Mouse (Mus musculus) myocyte (in vitro differentiated cells): ENCODE measurements around the gene Helz.

Source experiments
- CEBPB ChIP-seq: IDR thresholded peaks from 2 replicates; pipeline ENCODE4 v1.6.1; 2011; ENCODE audit warnings: mild to moderate bottlenecking, moderate library complexity; ENCODE audit not compliant: poor library complexity, insufficient read depth, severe bottlenecking
- E2F4 ChIP-seq: IDR thresholded peaks from one replicate; pipeline ENCODE4 v1.6.1; 2011; ENCODE audit warnings: mild to moderate bottlenecking, control low read depth, moderate library complexity; ENCODE audit not compliant: insufficient read depth
- MAX ChIP-seq: IDR thresholded peaks from one replicate; pipeline ENCODE4 v1.6.1; 2011; ENCODE audit warnings: low read depth, mild to moderate bottlenecking, control low read depth
- MYOG ChIP-seq, 3 experiments: IDR thresholded peaks; one replicate each; pipeline ENCODE4 v1.6.1; 2011; ENCODE audit warnings: control low read depth in 2 of 3, low read depth in 2 of 3, mild to moderate bottlenecking in 2 of 3; ENCODE audit not compliant: insufficient read length in 2 of 3, control insufficient read depth in 1 of 3, insufficient read depth in 1 of 3
- POLR2A ChIP-seq: IDR thresholded peaks from one replicate; pipeline ENCODE4 v1.6.1; 2011; ENCODE audit warnings: low read depth, mild to moderate bottlenecking, control low read depth, moderate library complexity; ENCODE audit not compliant: insufficient read length
- POLR2AphosphoS2 ChIP-seq: IDR thresholded peaks from one replicate; pipeline ENCODE4 v1.6.1; 2011; ENCODE audit warnings: low read depth, control low read depth; ENCODE audit not compliant: insufficient read length
- REST ChIP-seq: IDR thresholded peaks from one replicate; pipeline ENCODE4 v1.6.1; 2011; ENCODE audit warnings: mild to moderate bottlenecking, control low read depth, moderate library complexity; ENCODE audit not compliant: insufficient read depth, insufficient read length
- TCF12 ChIP-seq: IDR thresholded peaks from one replicate; pipeline ENCODE4 v1.6.1; 2011; ENCODE audit warnings: mild to moderate bottlenecking, control low read depth; ENCODE audit not compliant: poor library complexity, insufficient read depth, severe bottlenecking
- USF1 ChIP-seq: IDR thresholded peaks from one replicate; pipeline ENCODE4 v1.6.1; 2011; ENCODE audit warnings: low read depth, mild to moderate bottlenecking, control low read depth, moderate library complexity

DNA sequence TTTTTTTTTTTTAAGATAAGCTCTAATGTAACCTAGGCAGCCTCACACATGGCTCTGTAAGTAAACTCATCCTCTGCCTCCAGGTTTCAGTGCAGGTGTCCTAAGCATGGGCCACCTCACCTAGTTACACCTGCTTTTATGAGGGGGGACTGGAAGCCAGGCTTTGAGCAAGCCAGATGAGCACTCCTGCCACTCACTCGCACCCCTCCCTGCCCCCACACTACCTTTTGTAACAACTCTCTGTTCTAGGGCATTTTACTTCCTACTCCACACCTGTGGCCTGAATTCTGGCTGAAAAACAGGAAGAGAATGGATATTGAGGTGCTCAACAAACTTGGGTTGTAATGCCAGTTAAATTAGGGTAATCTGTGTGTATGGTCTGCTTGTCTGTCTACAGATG lies 22.8 kb upstream of the Helz start:
- TF ChIP-seq TCF12: no peak
- no peak for TF ChIP-seq USF1
- no peak for TF ChIP-seq POLR2A
- TF ChIP-seq REST: no peak
- no peak for TF ChIP-seq E2F4
- no peak for TF ChIP-seq MYOG (IDR thresholded peaks at IDR 0.05; ENCODE audit: control insufficient read depth in 1 of 3, insufficient read depth in 1 of 3, insufficient read length in 2 of 3, low read depth in 2 of 3)
- no peak for TF ChIP-seq MAX
- TF ChIP-seq CEBPB: no peak
- TF ChIP-seq POLR2AphosphoS2: no peak
